Mouse (Mus musculus) urinary bladder, postnatal 4 days (tissue): ENCODE results near the gene Abr.

ENCODE experiments used
- DNase-seq, 2 experiments: peaks; one replicate each; pipeline ENCODE4 v3.0.0; 2021 to 2022; ENCODE audit warnings: low spot score in 2 of 2

Abr gene

DNA sequence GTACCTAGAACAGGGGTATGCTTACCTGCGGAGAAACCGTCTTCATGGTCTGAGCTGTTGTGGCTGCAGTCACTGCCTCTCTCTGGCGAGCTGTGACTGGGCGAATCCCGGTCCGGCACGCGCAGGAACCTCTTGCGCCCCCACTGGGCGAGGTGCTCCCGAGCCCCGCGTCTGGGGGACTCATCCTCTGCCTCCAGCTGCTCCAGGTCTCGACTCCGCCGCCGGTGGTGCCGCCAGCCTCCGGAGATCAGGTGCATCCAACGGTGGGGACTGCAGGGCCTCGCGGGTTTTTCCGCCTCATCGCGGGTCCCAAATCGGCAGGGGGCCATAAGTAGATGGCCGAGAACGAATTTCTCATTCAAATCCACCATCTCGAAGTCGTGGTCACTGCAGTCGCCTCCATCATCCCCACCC is at the start of gene Abr:
Gene Abr (minus strand): TSS at position 163 of the 414 bp plus-strand sequence.
- DNase-seq: peak; percentile 27 to 62

- DNase-seq: no peak
Measured at GRCm38 (mm10) chr11:76667807-76668206, 45.7 kb upstream of the Abr start.

DNA sequence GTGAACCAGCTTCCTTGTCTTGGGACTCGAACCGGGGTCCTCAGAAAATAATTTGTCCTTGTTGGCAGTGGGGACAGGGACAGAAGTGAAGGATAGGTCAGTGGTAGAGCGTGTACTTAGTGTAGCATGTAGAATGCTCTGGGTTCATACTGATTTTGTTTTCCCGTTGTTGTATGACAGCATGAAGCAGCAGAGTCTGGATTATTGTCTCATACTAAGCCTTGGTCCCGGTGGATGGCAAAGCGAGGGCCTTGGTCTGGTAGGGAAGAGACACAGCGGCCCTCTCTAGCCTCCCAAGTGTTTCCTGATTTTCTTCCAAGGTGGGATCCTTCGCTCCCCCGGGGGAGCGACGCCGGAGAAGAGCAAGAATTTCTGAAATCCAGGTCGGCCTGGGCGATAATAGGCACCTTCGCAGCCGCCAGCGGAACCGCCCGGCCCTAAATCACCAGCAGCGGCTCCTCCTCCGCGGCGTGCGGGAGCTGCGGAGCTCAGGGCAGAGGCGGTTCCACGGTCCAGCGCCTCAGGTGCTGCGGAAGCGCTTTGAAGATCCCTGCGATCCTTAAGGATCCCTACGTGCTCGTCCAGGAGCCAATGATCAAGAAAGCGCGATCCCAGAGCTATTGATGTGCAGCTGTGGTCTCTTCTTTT is 44.0 kb upstream of the Abr start:
- DNase-seq: no peak

- DNase-seq: no peak
Measured at GRCm38 (mm10) chr11:76661790-76662468, 39.8 kb upstream of the Abr start.

DNA sequence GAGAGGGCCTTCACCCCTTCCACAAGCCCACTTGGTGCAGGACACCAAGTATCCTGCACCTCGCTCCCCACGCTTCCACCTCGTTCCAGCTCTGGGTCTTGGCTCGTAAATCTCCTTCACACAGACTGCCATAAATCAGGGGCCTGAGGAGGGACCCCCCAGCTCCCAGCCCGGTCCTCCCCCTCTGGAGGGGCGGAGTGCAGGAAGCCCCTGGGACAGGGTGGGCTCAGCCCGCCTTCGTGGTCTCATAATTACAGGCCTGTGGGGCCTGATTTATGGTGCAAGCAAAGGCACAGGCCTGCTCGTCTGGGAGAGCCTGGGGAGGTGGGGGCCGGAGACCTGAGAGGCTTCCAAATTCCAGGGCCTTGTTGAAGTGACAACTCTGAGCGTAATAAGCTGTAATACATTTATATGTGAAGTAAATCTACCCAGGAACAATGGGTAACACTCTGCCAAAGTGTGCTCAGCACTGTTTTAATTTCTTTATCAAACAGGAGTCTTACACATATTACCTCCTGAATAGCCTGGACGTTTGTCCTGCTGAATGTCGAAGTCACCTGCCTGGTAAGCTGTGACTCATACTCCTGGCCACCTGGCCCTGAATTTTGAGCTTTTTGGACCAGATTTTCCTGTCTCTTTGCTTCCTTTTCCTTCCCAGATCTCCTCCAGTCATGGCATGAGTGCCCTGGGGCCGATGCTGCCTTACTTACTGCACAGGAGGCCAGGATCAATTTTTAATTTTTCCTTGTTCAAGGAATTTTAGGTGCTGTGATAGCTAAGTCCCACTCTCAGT is 37.2 kb upstream of the Abr start:
- DNase-seq: no peak

DNA sequence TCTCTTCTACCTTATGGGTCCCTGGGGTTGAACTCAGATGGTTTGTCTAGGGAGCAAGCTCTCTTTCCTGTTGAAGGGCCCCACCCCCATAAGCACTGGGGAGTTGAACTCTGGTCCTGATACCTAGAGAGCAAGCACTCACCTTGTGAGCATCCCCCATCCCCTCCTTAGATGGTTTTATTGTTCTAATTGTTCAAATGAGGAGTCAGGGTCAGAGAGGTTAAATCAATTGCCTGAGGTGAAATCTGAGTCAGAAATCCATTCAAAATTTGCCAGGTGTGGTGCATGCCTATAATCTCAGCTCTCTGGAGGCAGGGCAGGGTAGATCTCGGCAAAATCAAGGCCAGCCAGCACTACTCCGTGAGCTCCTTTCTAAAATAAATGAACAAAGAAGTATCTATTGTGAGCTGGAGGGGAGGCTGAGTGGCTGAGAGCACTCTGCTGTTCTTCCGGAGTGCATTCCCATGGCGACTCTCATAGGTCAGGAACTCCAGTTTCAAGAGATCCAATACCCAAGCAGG is 35.4 kb upstream of the Abr start:
- no peak for DNase-seq

DNA sequence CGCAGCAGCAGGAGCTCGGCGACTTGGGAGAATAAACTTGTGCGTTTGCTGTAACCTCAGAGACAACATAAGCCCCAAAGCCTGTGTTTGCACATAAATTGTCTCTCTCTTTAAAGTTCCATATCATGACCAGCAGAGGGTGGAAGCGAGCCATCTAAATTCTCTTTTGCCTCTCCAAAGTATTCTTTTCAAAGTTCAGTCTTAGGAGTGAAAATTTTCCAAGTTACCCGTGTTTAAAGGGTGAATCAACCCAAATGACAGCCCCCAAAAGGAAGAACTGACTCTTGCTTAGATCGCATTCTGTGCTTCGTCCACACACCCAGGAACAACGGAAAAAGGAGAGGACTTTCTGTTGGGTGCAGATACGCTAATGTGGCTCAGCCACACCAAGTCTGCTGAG is 33.0 kb upstream of the Abr start:
- no peak for DNase-seq

DNA sequence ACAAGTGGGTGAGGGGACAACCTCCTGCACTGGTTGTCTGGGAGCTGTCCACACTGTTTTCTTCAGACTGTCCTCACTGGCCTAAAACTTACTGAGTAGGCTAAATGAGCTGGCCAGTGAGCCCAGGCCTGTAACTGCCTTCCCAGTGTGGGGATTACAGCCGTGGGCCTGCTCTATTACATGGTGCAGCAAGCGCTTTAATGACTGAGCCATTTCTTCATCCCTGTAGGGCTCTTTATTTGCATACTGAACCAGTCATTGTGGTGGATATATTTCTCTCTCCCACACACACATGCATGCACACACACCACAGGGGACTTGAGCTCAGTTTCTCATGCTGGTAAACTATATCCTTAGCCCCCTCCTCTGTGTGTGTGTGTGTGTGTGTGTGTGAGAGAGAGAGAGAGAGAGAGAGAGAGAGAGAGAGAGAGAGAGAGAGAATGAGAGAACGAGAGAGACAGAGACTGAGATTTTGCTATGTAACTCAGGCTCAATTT is 30.8 kb upstream of the Abr start:
- no peak for DNase-seq

GRCm38 (mm10) chr11:76650862-76651560 is 28.9 kb upstream of the Abr start:
- no peak for DNase-seq

DNA sequence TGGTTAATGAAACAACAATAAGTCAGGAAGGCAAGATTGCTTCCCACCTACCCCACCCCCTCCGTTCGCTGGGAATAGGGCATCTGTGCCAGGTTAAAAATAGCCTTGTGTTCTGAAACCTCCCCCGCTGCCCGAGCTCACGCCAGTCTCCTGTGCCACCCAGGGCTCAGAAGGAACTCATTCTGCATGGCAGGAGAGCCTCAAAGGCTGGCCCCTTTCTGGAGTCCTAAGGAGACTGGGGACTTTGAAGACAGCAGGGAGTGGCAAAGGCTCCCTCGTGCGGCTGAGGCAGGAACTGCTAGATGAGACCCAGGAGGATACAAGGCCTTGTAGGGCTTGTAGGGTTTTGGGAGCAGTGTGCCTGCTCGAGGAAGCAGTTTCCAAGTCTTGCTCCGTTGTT is 25.4 kb upstream of the Abr start:
- DNase-seq: peak; percentile 53 to 78

DNA sequence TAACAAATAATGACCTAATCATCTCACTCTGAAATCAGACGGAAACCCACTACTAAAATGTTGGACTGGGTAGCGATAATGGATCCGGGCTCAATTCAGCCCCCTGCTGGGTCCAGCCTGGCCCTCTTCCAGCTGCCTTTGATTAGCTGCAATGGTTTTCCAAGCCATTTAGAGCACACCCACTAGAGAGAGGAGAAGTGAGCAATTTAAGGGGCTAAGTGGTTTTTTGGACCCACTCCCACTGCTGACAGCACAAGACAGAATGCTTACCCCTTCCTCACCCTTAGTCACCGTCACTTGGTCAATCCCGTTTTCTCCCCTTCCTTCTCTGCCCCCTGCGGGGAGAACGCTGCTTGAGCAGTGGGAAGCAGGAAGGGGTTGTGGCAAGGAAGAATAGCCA is 24.9 kb upstream of the Abr start:
- no peak for DNase-seq

DNA sequence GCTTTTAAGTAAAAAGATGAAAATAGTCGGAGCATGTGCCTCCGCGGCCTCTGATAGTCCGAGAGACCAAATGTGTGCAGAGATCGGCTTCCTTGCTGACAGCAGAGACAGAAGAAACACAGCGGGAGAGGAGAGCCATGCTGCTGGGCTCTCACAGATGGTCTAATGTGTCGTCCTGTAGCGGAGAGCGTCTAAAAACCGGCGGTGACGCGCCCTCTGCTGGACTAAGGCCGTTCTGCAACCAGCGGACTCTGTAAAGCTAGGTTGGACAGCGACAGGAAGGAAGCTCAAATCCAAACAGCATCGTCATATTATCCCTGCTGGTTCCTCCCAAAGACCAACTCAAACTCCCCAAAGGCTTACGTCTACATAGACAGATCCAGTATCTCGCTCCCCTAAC is 23.8 kb upstream of the Abr start:
- DNase-seq: peak; percentile 77 to 90

DNA sequence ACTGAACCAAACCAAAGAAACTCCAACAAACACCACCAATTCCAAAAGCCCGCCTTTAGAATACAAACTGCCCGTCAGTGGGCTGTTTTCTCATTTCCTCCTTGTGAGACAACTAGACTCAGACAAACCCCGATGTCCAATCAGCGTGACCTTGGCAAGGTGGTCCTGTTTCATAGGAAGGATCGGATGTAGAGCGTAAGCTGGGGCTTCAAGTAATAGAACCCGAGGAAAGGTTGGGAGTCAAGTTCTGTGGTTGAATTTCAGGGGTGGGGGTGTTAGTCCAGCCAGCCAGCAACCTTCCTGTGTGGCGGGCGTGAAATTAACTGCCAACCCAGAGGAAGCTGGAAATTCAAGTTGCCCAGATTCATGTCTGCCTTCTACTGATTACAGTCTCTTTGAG is 22.9 kb upstream of the Abr start:
- DNase-seq: no peak

- no peak for DNase-seq
Measured at GRCm38 (mm10) chr11:76644257-76644656, 22.1 kb upstream of the Abr start.

- no peak for DNase-seq
Measured at GRCm38 (mm10) chr11:76640231-76640630, 18.1 kb upstream of the Abr start.

DNA sequence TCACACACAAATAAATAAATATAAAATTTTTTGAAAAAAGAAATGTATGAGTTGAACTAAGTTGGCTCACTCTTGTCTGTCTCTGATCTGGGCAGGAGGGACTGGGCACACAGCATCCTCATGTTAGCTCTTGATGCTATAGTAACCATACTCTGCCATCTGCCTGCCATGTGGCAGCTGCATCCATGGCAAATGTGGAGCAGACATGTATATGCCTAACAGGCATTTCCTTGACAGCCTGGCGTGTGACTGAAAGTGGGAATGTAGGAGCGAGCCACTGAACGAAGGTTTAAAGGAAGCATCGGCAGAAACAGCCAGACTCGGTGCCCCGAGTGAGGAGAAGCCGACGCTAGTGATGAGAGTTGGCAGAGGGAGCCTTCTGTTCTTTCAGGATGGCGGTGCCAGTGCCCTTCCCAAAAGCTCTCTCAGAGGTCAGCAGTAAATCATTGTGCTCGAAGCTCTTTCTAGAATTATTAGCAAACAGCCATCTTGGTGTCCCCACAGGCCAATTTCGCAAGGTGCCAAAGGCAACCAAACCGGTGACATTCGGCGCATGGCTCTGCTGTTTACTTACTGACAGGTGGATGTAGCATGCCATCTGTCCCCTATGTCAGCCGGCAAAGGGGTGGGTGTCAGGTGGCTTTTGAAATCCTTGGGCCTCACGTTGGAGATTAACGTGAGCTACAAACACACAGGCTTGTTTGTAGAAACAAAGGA is 17.3 kb upstream of the Abr start:
- no peak for DNase-seq

DNA sequence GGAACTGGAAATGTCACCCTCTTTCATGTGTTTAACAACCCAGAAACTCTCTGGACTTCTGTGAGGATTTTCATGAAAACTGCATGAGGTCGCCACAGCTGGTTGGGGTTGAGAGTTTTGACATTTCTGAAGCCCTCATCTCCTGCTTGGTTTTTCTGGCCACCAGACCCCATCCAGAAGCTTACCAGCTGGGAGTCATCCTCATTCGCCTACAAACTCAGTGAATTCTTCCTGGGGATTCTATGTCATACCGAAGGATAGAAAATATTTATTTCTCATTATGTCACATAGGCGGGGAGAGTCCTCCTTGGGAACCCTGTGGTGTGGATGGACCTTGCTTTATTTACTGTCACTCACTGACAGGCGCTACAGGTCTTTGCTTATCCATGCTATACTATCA is 8.4 kb upstream of the Abr start:
- DNase-seq: no peak

DNA sequence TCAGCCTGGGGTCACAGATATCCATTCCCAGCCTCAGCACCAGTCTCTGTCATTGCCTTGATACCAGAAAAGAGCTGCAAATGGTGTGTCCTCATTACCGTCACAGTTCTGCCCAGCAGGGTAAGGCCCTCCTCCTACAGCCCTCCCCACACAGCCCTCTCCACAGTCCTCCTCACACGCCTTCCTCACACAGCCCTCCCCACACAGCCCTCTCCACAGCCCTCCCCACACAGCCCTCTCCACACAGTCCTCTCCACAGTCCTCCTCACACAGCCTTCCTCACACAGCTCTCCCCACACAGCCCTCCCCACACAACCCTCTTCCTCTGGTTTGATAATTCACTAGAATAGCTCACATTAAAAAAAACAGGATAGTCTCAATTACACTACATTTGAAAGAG is 7.9 kb upstream of the Abr start:
- no peak for DNase-seq

DNA sequence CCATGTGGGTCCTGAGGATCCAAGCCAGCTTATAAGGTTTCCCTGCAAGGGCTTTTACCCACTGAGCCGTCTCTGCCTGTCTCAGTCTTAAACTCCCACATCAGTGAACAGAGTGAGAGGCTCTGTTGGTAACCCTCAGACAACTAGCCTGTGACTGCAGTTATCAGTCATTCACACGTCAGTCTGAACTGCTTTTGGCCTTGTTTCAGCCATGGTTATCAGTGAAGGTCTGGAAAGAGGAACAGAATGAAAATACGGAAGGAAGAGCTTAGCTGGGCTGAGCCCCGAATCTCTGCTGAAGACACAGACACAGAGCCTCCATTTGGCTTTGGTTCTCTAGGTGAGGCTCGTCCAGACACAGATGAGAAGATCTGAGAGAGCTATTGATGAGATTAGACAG is 6.5 kb upstream of the Abr start:
- no peak for DNase-seq

GRCm38 (mm10) chr11:76624881-76625280 is 2.8 kb upstream of the Abr start:
- DNase-seq: no peak

DNA sequence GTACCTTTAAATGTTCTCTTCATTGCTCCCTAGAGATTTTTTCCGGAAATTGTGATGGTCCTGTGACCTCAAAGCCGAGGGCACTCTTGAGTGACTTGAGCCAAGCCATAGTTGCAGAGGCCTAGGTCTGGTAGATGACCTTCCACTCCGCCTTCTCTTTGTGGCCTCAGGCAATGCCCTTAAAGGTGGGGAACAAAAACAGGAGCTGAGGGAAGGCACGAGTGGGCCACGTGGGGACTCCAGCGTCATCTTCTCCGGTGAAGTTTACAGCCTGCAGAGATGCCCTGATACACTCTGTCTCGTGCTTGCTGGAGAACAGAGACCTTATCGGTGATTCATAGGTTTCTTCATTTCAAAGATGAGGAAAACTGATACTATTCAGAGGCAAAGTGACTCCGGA is 2.0 kb upstream of the Abr start:
- DNase-seq: no peak
